Mouse (Mus musculus) kidney, embryonic 16.5 days (tissue): Measurements from ENCODE around the gene Zfp706. TPM values are rescaled to one million over a fixed set of nuclear protein-coding genes. Genes with fewer than 3 reads are reported as not detected.

ENCODE experiments used
- ATAC-seq: fragments of 200-750 bp; cut with Nextera tagmentation; 2 replicates; pipeline ENCODE4 v1.8.0; 2017; ENCODE audit warnings: moderate TSS enrichment; ENCODE audit not compliant: low FRiP score, low TSS enrichment
- H3K27ac ChIP-seq: fragments of 300-500 bp; sonication (generic); 2 replicates; pipeline ENCODE4 v1.5.1; 2014; ENCODE audit warnings: low read length
- H3K27me3 ChIP-seq: fragments of 300-500 bp; sonication (generic); 2 replicates; pipeline ENCODE4 v1.6.1; 2014; ENCODE audit warnings: low read length, control low read depth, mixed read lengths; ENCODE audit not compliant: insufficient read depth
- H3K36me3 ChIP-seq: fragments of 300-500 bp; sonication (generic); 2 replicates; pipeline ENCODE4 v1.6.1; 2014; ENCODE audit warnings: low read length, control low read depth, mixed read lengths; ENCODE audit not compliant: insufficient read depth
- H3K4me1 ChIP-seq: fragments of 300-500 bp; sonication (generic); 2 replicates; pipeline ENCODE4 v1.6.1; 2014; ENCODE audit warnings: low read length, control low read depth, mixed read lengths; ENCODE audit not compliant: insufficient read depth
- H3K4me2 ChIP-seq: fragments of 300-500 bp; sonication (generic); replicated peaks from 2 replicates; pipeline ENCODE4 v1.6.1; 2014; ENCODE audit warnings: low read depth, low read length
- H3K4me3 ChIP-seq: fragments of 300-500 bp; sonication (generic); 2 replicates; pipeline ENCODE4 v1.5.1; 2014; ENCODE audit warnings: mild to moderate bottlenecking, low read length
- H3K9ac ChIP-seq: fragments of 300-500 bp; sonication (generic); replicated peaks from 2 replicates; pipeline ENCODE4 v1.6.1; 2014; ENCODE audit warnings: low read length
- H3K9me3 ChIP-seq: fragments of 300-500 bp; sonication (generic); 2 replicates; pipeline ENCODE4 v1.6.1; 2016; ENCODE audit warnings: low read length, control low read depth
- WGBS: fragments of 180-500 bp; shearing (Covaris S2); extraction: QIAGEN DNeasy Blood & Tissue Kit; methylation state at CpG from one replicate; pipeline ENCODE4 v1.1.7; 2014; 5-methylcytosine and 5-hydroxymethylcytosine counted together
- polyA plus RNA-seq: library from polyadenylated mRNA; unstranded; fragments of >200 nt; fragmentation: Nextera tagmentation; extraction: Ambion mirVana; gene quantifications from 2 replicates; pipeline ENCODE4 v1.2.1, GENCODE M21; 2015

The Zfp706 gene
- polyA plus RNA-seq, 1 experiment from 2014 or later = 418 TPM

DNA sequence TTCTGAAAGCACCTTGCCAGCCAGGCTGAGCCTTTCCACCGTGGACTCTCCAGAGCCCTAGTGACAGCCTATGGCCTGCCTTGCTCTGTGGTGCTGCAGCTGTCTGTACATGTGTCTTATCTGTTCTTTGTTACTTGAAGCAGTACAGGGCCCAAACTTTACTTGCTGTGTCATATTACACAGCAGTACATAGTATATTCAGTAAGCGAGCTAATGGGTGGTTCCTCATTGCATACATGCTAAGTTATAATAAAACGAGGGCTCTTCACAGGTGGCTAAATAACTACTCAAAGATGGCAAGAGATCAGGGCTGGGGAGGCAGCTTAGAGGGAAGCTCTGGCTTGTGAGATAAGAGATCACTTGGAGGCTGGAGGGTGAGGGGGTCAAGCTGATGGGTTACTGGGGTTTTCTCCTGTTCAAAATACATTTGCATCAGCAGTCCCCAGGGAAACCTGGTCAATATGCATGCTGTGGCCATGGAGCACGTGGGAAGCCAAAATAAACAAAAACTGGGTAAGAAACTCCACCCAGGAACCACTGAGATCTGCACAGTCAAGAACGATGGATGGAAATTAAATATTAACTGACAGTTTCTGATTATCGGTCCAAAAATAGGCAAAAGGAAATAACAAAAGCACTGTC is 32.8 kb downstream of the Zfp706 start:
- H3K4me1 ChIP-seq = peaks cover 2% of the 10 kb centered on the region
- no peak overlapping the region for H3K27ac ChIP-seq
- no peak overlapping the region for H3K9ac ChIP-seq
- WGBS = 57% methylated on average over 6 of the region's 6 CpGs
- no peak overlapping the region for H3K4me3 ChIP-seq
- H3K27me3 ChIP-seq = 0 out of 2 replicates have a peak, but pooled peaks cover 2% of the 10 kb centered on the region
- no peaks in the 10 kb centered on the region for H3K9me3 ChIP-seq
- no peaks in the 10 kb centered on the region for H3K36me3 ChIP-seq
- no peak overlapping the region for H3K4me2 ChIP-seq
- ATAC-seq = no peak

DNA sequence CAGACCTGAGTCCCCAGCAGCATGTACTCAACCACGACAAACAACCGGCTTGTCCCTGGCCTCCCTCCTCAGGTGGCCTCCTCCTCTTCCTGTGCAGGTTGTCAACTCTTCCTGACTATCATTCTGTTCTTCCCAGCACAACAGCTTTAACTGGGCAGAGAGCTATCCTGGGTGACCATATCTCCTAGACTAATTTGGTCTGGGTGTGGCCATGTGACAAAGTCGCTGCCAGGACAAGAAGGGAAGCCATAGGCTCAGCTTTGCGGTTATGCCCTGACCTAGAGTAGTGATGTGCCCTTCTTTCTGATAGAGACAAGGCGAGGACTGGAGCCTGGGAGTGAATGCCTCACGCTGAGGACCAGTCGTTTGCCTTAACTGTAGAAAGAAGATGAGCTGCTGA is 33.9 kb downstream of the Zfp706 start:
- no peaks in the 10 kb centered on the region for H3K4me1 ChIP-seq
- H3K27me3 ChIP-seq = no peaks in the 10 kb centered on the region
- 74% methylated on average over 7 of the region's 7 CpGs for WGBS
- no peak overlapping the region for H3K27ac ChIP-seq
- no peak overlapping the region for H3K4me3 ChIP-seq
- H3K9me3 ChIP-seq = no peaks in the 10 kb centered on the region
- no peak overlapping the region for H3K4me2 ChIP-seq
- H3K9ac ChIP-seq = no peak overlapping the region
- H3K36me3 ChIP-seq = no peaks in the 10 kb centered on the region
- no peak for ATAC-seq

DNA sequence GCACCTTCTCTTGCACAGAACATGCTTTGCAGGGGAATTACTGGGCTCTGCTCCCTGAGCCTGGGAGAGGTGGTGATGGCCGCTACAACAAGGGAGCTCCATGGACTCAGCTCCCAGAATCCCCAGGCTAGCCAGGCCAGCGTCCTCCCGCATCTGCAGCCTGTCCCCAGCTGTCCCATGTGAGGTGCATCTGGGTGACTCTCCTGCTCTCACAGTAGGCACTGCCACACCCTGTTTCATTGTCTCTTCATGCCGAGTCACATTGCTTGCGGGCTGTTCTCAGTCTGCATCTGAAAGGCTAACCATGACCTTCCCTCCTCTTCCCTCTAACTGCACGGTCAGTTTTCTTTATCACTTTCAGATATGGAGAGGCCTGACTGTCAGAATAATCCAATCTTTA is 34.3 kb downstream of the Zfp706 start:
- H3K27me3 ChIP-seq = no peaks in the 10 kb centered on the region
- no peak overlapping the region for H3K4me2 ChIP-seq
- no peak for ATAC-seq
- H3K36me3 ChIP-seq = no peaks in the 10 kb centered on the region
- 80% methylated on average over 6 of the region's 6 CpGs for WGBS
- no peaks in the 10 kb centered on the region for H3K9me3 ChIP-seq
- H3K27ac ChIP-seq = no peak overlapping the region
- H3K4me3 ChIP-seq = no peak overlapping the region
- no peak overlapping the region for H3K9ac ChIP-seq
- no peaks in the 10 kb centered on the region for H3K4me1 ChIP-seq

DNA sequence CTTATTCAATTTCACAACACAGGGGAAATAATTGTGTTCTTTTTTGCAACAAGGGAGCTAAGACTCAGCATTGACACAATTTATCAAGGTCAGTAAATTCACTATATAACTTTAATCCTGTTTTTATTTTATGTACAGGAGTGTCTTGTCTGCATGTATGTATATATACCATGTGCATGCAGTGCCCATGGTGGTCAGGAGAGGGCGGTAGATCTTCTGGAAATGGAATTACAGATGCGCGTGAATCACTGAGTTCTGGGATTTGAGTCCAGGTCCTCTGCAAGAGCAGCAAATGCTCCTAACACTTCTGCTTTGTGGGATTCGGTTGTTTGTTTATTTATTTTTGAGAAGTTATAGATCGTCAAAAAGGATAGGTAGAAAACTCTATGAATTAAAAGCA is 37.8 kb downstream of the Zfp706 start:
- Histone ChIP-seq H3K4me3 (no peak overlapping the region), H3K27me3 (no peaks in the 10 kb centered on the region), H3K27ac (no peak overlapping the region), H3K9me3 (no peaks in the 10 kb centered on the region), H3K9ac (no peak overlapping the region), H3K4me2 (no peak overlapping the region), H3K36me3 (no peaks in the 10 kb centered on the region), H3K4me1 (no peaks in the 10 kb centered on the region)
- 84% methylated on average over 5 of the region's 5 CpGs for WGBS
- ATAC-seq = no peak

DNA sequence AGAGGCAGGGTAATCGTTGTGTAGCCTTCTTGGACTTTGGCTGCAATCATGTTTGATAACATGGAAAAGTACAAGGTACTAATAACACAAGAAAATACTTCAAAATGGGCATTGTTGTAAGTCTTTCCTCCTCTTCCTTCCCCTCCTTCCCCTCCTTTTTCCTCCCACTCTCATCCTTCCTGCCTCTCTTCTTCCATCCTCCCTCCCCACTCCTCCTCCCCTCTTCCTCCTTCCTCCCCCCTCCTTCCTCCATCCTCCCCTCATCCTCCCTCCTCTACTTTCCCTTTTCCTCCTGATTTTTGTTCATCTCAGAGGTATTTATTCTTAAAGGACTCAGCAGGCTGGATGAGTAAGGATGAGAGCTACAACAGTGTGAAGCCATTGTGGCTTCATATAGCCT is 39.3 kb downstream of the Zfp706 start:
- Histone ChIP-seq H3K9ac (no peak overlapping the region), H3K4me3 (no peak overlapping the region), H3K36me3 (no peaks in the 10 kb centered on the region), H3K27ac (no peak overlapping the region), H3K27me3 (no peaks in the 10 kb centered on the region), H3K9me3 (no peaks in the 10 kb centered on the region), H3K4me2 (peak overlapping the region; percentile 35; the same call in 1 of the 2 replicates), H3K4me1 (no peaks in the 10 kb centered on the region)
- WGBS = 53% methylated on average over 1 of the region's 1 CpGs
- no peak for ATAC-seq

DNA sequence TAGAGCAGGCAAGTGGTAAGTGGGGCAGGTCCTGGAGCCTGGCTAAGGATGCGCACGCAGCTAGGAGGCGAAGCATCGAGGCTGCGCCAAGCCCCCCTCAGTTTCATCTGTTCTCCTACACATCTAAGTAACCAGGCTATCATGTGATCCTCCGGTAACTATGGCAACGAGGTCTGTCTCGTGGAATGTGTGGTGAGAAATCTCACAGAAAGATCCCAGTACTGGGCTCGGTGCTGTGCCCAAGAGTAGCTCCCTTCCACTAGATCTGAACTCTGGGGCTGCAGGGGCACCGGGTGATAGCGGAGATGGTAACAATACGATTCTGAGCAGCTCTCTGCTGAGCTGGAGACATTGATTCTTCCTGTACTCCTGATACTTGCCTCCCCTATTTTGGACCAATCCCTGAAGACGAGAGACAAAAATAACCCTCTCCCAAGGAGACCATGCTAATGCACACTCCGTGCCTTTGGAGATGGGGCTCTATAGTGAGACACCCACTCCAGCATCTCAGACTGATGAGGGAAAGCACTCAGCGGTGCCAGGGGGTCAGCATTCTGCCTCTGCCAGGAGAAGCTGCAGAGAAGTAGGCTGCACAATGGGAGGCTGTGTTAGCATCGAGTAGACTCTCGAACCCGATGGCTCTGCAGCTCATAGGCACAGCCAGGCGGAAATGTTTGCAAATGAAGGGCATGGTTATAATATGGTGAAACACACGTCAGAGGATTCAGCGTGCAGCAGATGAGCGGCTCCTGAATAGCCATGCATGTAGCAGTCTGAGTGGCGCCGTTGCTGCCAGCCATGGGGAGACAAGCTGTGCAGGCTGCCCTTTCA is 40.0 kb downstream of the Zfp706 start:
- H3K36me3 ChIP-seq = no peaks in the 10 kb centered on the region
- 33% methylated on average over 24 of the region's 24 CpGs for WGBS
- H3K4me1 ChIP-seq = no peaks in the 10 kb centered on the region
- no peak overlapping the region for H3K27ac ChIP-seq
- ATAC-seq = peak; percentile 70; the same call in 1 of the 2 replicates
- H3K4me2 ChIP-seq = peak overlapping the region; percentile 35
- no peaks in the 10 kb centered on the region for H3K9me3 ChIP-seq
- no peaks in the 10 kb centered on the region for H3K27me3 ChIP-seq
- H3K4me3 ChIP-seq = 0 out of 2 replicates have a peak overlapping the region, but pooled peaks have one; percentile 9
- H3K9ac ChIP-seq = no peak overlapping the region; the same call in 1 of the 2 replicates

DNA sequence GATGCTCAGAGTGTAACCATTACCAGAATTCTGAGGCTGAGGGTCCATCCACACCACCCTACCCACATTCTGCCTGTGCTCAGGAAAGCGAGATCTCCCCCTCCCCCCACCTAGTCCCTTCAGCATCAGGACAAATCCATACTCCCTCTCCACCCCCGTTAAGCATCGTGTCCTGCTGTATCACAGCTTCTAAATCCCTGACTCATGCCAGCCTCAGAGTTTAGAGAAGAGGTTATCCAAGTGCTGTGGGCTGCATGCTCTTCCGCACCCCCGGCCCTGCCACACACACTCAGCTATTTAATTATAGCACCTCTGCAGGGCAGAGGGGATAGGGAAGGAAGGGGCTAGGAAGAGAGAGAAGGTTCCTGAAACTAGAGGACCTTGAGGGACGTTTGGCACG is 40.6 kb downstream of the Zfp706 start:
- 33% methylated on average over 7 of the region's 7 CpGs for WGBS
- H3K9me3 ChIP-seq = no peaks in the 10 kb centered on the region
- ATAC-seq = no peak; the same call in 1 of the 2 replicates
- no peak overlapping the region for H3K27ac ChIP-seq
- H3K9ac ChIP-seq = no peak overlapping the region; the same call in 1 of the 2 replicates
- peak overlapping the region; percentile 35 for H3K4me2 ChIP-seq
- no peaks in the 10 kb centered on the region for H3K27me3 ChIP-seq
- H3K36me3 ChIP-seq = no peaks in the 10 kb centered on the region
- no peaks in the 10 kb centered on the region for H3K4me1 ChIP-seq
- no peak overlapping the region for H3K4me3 ChIP-seq

DNA sequence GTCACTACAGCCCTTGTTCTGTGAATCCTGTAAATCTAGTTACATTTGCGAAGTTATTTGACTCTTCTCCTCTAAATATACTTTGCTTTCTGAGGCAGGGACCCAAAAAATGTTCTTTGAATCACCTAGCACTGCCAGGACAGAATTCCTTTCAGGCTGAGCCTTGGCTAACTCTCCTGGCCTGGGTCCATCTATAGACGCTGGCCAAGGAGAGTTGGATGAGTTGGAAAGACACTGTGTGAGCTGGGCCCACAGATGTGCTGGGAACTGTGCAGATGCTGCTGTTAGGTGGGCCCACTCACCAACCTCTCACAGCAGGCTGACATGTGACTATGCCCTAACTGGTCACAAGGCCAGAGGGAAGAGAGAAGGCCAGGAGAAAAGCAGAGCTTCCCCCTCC is 41.1 kb downstream of the Zfp706 start:
- 84% methylated on average over 2 of the region's 2 CpGs for WGBS
- no peak overlapping the region for H3K9ac ChIP-seq

DNA sequence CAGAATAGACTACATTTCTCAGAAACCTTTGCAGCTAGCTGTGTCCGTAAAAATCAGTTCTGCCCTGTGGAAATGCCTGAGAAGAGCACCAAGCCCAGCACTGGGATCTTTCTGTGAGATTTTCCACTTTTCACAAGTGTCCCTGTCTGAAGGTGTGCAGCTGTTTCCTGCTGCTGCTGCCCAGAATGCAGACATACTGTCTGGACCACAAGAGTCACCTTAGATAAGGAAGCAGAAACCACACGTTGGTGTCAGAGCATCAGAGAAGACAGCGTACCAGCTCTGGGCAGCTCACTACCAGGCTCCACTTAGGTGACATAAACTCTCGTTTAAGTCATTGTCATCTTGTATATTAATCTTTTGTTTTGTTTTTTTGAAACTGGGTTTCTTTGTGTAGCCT is 41.8 kb downstream of the Zfp706 start:
- Histone ChIP-seq H3K9me3 (no peaks in the 10 kb centered on the region), H3K9ac (no peak overlapping the region), H3K36me3 (no peaks in the 10 kb centered on the region), H3K27me3 (no peaks in the 10 kb centered on the region), H3K27ac (no peak overlapping the region), H3K4me1 (no peaks in the 10 kb centered on the region), H3K4me2 (no peak overlapping the region), H3K4me3 (no peak overlapping the region)
- ATAC-seq = no peak
- 90% methylated on average over 4 of the region's 4 CpGs for WGBS

More for the DNA sequence above, 41.1 kb downstream of the Zfp706 start:
- Histone ChIP-seq H3K4me1 (no peaks in the 10 kb centered on the region), H3K9me3 (no peaks in the 10 kb centered on the region), H3K36me3 (no peaks in the 10 kb centered on the region), H3K27me3 (no peaks in the 10 kb centered on the region), H3K4me2 (no peak overlapping the region), H3K4me3 (no peak overlapping the region), H3K27ac (no peak overlapping the region)
- ATAC-seq = no peak

DNA sequence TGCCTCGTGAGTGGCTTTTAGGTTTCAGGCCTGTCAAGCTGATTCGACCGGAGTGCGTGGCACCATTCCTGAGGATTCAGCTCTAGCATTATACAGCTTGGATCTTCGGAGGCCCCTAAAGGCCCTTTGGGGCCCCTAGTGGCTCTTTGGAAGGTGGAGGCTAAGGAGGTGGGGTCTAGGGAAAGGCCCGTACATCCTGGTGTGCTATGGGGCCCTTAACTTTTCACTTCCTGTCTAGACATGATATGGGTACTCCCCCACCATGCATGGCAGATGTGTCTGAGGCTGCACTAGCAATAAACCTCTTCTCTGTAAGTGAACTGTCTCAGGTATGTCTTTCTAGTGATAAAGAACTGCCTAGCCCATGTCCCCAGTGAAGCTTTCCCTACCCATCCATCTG is 44.6 kb downstream of the Zfp706 start:
- no peak overlapping the region for H3K4me3 ChIP-seq
- no peak overlapping the region for H3K9ac ChIP-seq
- 0 out of 2 replicates have a peak, but pooled peaks cover 5% of the 10 kb centered on the region for H3K4me1 ChIP-seq
- 85% methylated on average over 6 of the region's 6 CpGs for WGBS
- H3K36me3 ChIP-seq = no peaks in the 10 kb centered on the region
- H3K4me2 ChIP-seq = no peak overlapping the region
- no peaks in the 10 kb centered on the region for H3K27me3 ChIP-seq
- H3K9me3 ChIP-seq = no peaks in the 10 kb centered on the region
- no peak overlapping the region for H3K27ac ChIP-seq
- ATAC-seq = no peak
